Mouse (Mus musculus) ES-E14 (cell line): Measurements from ENCODE around the gene Cpne5.

ENCODE experiments used
- HCFC1 ChIP-seq: IDR thresholded peaks from 2 replicates; pipeline ENCODE4 v1.6.1; 2012; ENCODE audit warnings: low read length, inconsistent platforms, borderline replicate concordance; ENCODE audit not compliant: insufficient read depth
- MAFK ChIP-seq: IDR thresholded peaks from 2 replicates; pipeline ENCODE4 v1.6.1; 2014; ENCODE audit warnings: mild to moderate bottlenecking, low read depth, low read length, inconsistent platforms; ENCODE audit not compliant: insufficient read depth
- ZC3H11A ChIP-seq: IDR thresholded peaks from 2 replicates; pipeline ENCODE4 v1.6.1; 2012; ENCODE audit warnings: low read depth, mild to moderate bottlenecking, inconsistent platforms, low read length, borderline replicate concordance

- no peak for TF ChIP-seq ZC3H11A
- no peak for TF ChIP-seq MAFK
- no peak for TF ChIP-seq HCFC1
Observed at GRCm38 (mm10) chr17:29281541-29281940, 43.6 kb upstream of the Cpne5 start.
